Mouse (Mus musculus) kidney, adult 2 months (tissue): ENCODE data around the gene Rpl19. TPM values are rescaled to one million over a fixed set of nuclear protein-coding genes. Genes with fewer than 3 reads are reported as not detected.

Experiments used
- DNase-seq: peaks from one replicate; pipeline ENCODE4 v3.0.0; 2021
- H3K27ac ChIP-seq: fragments of 200-500 bp; 2 replicates; pipeline ENCODE4 v1.5.1; 2012; ENCODE audit warnings: low read depth, low read length, control low read depth, inconsistent platforms; ENCODE audit not compliant: insufficient read depth
- H3K27me3 ChIP-seq: fragments of 200-500 bp; replicated peaks from 2 replicates; pipeline ENCODE4 v1.6.1; 2012; ENCODE audit warnings: mild to moderate bottlenecking, moderate library complexity, low read length, inconsistent platforms; ENCODE audit not compliant: control insufficient read depth, insufficient read depth
- H3K36me3 ChIP-seq: fragments of 200-500 bp; 2 replicates; pipeline ENCODE4 v1.6.1; 2012; ENCODE audit warnings: mild to moderate bottlenecking, moderate library complexity, low read length, inconsistent platforms; ENCODE audit not compliant: control insufficient read depth, insufficient read depth
- H3K4me1 ChIP-seq: fragments of 200-500 bp; 2 replicates; pipeline ENCODE4 v1.6.1; 2011; ENCODE audit warnings: low read length; ENCODE audit not compliant: control insufficient read depth, insufficient read depth
- H3K4me3 ChIP-seq: fragments of 200-500 bp; 2 replicates; pipeline ENCODE4 v1.5.1; 2011; ENCODE audit warnings: mild to moderate bottlenecking, low read depth, low read length, control low read depth; ENCODE audit not compliant: insufficient read depth
- CTCF ChIP-seq: fragments of 200-500 bp; conservative IDR thresholded peaks from 2 replicates; pipeline ENCODE4 v1.5.1; 2011; ENCODE audit warnings: low read depth, mild to moderate bottlenecking, control low read depth, low read length, moderate library complexity, mixed read lengths; ENCODE audit not compliant: insufficient read depth, insufficient read length
- POLR2A ChIP-seq: fragments of 200-500 bp; IDR thresholded peaks from one replicate; pipeline ENCODE4 v1.6.1; 2011; ENCODE audit warnings: low read depth, low read length, control low read depth
- WGBS: fragments of 180-500 bp; shearing (Covaris S2); methylation state at CpG from one replicate; pipeline ENCODE4 v1.1.7; 2018; 5-methylcytosine and 5-hydroxymethylcytosine counted together
- polyA plus RNA-seq: library from polyadenylated mRNA; depleted of rRNA; stranded (reverse); fragments of >200 nt; gene quantifications from 2 replicates; pipeline ENCODE4 v1.2.3, GENCODE M21; 2012

Gene Rpl19
- polyA plus RNA-seq, 1 experiment: 653 TPM

GRCm38 (mm10) chr11:97995564-97996288, 30.8 kb upstream of the Rpl19 start, which contains the start of gene Arl5c:
Arl5c (minus strand) TSS chr11:97996181.
- no peaks in the 10 kb centered on the region for H3K36me3 ChIP-seq
- 8% methylated on average over 26 of the region's 26 CpGs for WGBS
- DNase-seq: peak; percentile 32
- TF ChIP-seq CTCF (no peak), POLR2A (no peak)
- no peaks in the 10 kb centered on the region for H3K27me3 ChIP-seq
- H3K27ac ChIP-seq: no peak within 1 kb of the TSS
- peak within 1 kb of the TSS; percentile 45 for H3K4me3 ChIP-seq
- no peaks in the 10 kb centered on the region for H3K4me1 ChIP-seq

GRCm38 (mm10) chr11:97996691-97997090, 29.8 kb upstream of the Rpl19 start:
- DNase-seq: no peak

GRCm38 (mm10) chr11:97997387-97997960, 29.0 kb upstream of the Rpl19 start:
- DNase-seq: no peak
- Histone ChIP-seq H3K36me3 (no peaks in the 10 kb centered on the region), H3K4me1 (no peaks in the 10 kb centered on the region), H3K27ac (no peak overlapping the region), H3K27me3 (no peaks in the 10 kb centered on the region), H3K4me3 (no peak overlapping the region)
- TF ChIP-seq POLR2A (no peak), CTCF (no peak)
- 71% methylated on average over 8 of the region's 8 CpGs for WGBS

More at GRCm38 (mm10) chr11:97996691-97997090, 29.8 kb upstream of the Rpl19 start:
- no peaks in the 10 kb centered on the region for H3K4me1 ChIP-seq
- no peak for TF ChIP-seq CTCF
- TF ChIP-seq POLR2A: no peak
- H3K27ac ChIP-seq: no peak overlapping the region
- no peaks in the 10 kb centered on the region for H3K27me3 ChIP-seq
- WGBS: 94% methylated on average over 1 of the region's 1 CpGs
- H3K4me3 ChIP-seq: no peak overlapping the region
- H3K36me3 ChIP-seq: no peaks in the 10 kb centered on the region

- H3K4me1 ChIP-seq: no peaks in the 10 kb centered on the region
- no peak for DNase-seq
- H3K36me3 ChIP-seq: no peaks in the 10 kb centered on the region
- WGBS: 87% methylated on average over 11 of the region's 11 CpGs
- no peaks in the 10 kb centered on the region for H3K27me3 ChIP-seq
- no peak overlapping the region for H3K27ac ChIP-seq
- no peak overlapping the region for H3K4me3 ChIP-seq
- TF ChIP-seq POLR2A (no peak), CTCF (no peak)
Measured at GRCm38 (mm10) chr11:97998074-97998793, 28.3 kb upstream of the Rpl19 start.

- Histone ChIP-seq H3K4me1 (no peaks in the 10 kb centered on the region), H3K27ac (no peak overlapping the region), H3K27me3 (no peaks in the 10 kb centered on the region), H3K4me3 (no peak overlapping the region), H3K36me3 (no peaks in the 10 kb centered on the region)
- 43% methylated on average over 7 of the region's 7 CpGs for WGBS
- no peak for DNase-seq
- TF ChIP-seq CTCF (no peak), POLR2A (no peak)
Measured at GRCm38 (mm10) chr11:97998898-97999608, 27.5 kb upstream of the Rpl19 start.

GRCm38 (mm10) chr11:97999748-98000147, 26.8 kb upstream of the Rpl19 start:
- Histone ChIP-seq H3K36me3 (no peaks in the 10 kb centered on the region), H3K4me1 (no peaks in the 10 kb centered on the region), H3K27me3 (no peaks in the 10 kb centered on the region), H3K27ac (no peak overlapping the region), H3K4me3 (no peak overlapping the region)
- TF ChIP-seq POLR2A (no peak), CTCF (no peak)
- 24% methylated on average over 5 of the region's 5 CpGs for WGBS
- no peak for DNase-seq
